Mouse (Mus musculus): ENCODE results near the gene Zswim9. TPM values are rescaled to one million over a fixed set of nuclear protein-coding genes. Genes with fewer than 3 reads are reported as not detected.

The Zswim9 gene
- polyA plus RNA-seq (2015; fragmentation: Nextera tagmentation; extraction: Ambion mirVana), result 16.0 and 16.6 TPM in 2 replicates

- peak; percentile 97 for ATAC-seq
- peak within 1 kb of the TSS; percentile 85 for H3K27ac ChIP-seq
- WGBS, result under 1% methylated on average over 39 of the region's 39 CpGs
- H3K4me3 ChIP-seq (replicated peaks), result peak within 1 kb of the TSS; percentile 57
- H3K36me3 ChIP-seq, result peaks cover 50% of the 10 kb centered on the region
- H3K9ac ChIP-seq (replicated peaks), result peak within 1 kb of the TSS; percentile 69
- H3K4me2 ChIP-seq (replicated peaks), result peak within 1 kb of the TSS; percentile 73
- H3K27me3 ChIP-seq, result no peaks in the 10 kb centered on the region
- H3K9me3 ChIP-seq, result no peaks in the 10 kb centered on the region
- peaks cover 10% of the 10 kb centered on the region for H3K4me1 ChIP-seq (replicated peaks)
Measured at GRCm38 (mm10) chr7:13278308-13278891, at the start of gene Zswim9. TSS of gene Zswim9 (minus strand) at chr7:13278721.

GRCm38 (mm10) chr7:13324316-13324715, 45.8 kb upstream of the Zswim9 start, which contains the start of gene Pla2g4c:
TSS of gene Pla2g4c (plus strand) at chr7:13324655.
- 87% methylated on average over 2 of the region's 2 CpGs for WGBS
- H3K4me1 ChIP-seq (replicated peaks), result no peaks in the 10 kb centered on the region
- no peak for ATAC-seq

GRCm38 (mm10) chr7:13321424-13321823, 42.9 kb upstream of the Zswim9 start:
- H3K36me3 ChIP-seq, result no peaks in the 10 kb centered on the region
- no peaks in the 10 kb centered on the region for H3K27me3 ChIP-seq
- no peaks in the 10 kb centered on the region for H3K9me3 ChIP-seq
- ATAC-seq, result no peak
- no peaks in the 10 kb centered on the region for H3K4me1 ChIP-seq (replicated peaks)
- no peak overlapping the region for H3K27ac ChIP-seq
- 91% methylated on average over 3 of the region's 3 CpGs for WGBS
- no peak overlapping the region for H3K4me3 ChIP-seq (replicated peaks)
- H3K4me2 ChIP-seq (replicated peaks), result no peak overlapping the region
- no peak overlapping the region for H3K9ac ChIP-seq (replicated peaks)

More at GRCm38 (mm10) chr7:13324316-13324715, 45.8 kb upstream of the Zswim9 start, which contains the start of gene Pla2g4c:
- no peaks in the 10 kb centered on the region for H3K27me3 ChIP-seq
- no peak within 1 kb of the TSS for H3K27ac ChIP-seq
- H3K4me3 ChIP-seq (replicated peaks), result no peak within 1 kb of the TSS
- no peak within 1 kb of the TSS for H3K9ac ChIP-seq (replicated peaks)
- no peaks in the 10 kb centered on the region for H3K36me3 ChIP-seq
- H3K4me2 ChIP-seq (replicated peaks), result no peak within 1 kb of the TSS
- H3K9me3 ChIP-seq, result no peaks in the 10 kb centered on the region

GRCm38 (mm10) chr7:13314095-13314597, 35.6 kb upstream of the Zswim9 start:
- H3K27me3 ChIP-seq, result no peaks in the 10 kb centered on the region
- peaks cover 47% of the 10 kb centered on the region for H3K36me3 ChIP-seq
- H3K9me3 ChIP-seq, result no peaks in the 10 kb centered on the region
- 95% methylated on average over 5 of the region's 5 CpGs for WGBS
- no peak overlapping the region for H3K4me3 ChIP-seq (replicated peaks)
- H3K4me1 ChIP-seq (replicated peaks), result no peaks in the 10 kb centered on the region
- no peak overlapping the region for H3K4me2 ChIP-seq (replicated peaks)
- no peak for ATAC-seq
- H3K27ac ChIP-seq, result no peak overlapping the region
- H3K9ac ChIP-seq (replicated peaks), result no peak overlapping the region

- H3K4me1 ChIP-seq (replicated peaks), result no peaks in the 10 kb centered on the region
- no peaks in the 10 kb centered on the region for H3K27me3 ChIP-seq
- ATAC-seq, result no peak
- H3K27ac ChIP-seq, result no peak overlapping the region
- H3K9ac ChIP-seq (replicated peaks), result no peak overlapping the region
- no peaks in the 10 kb centered on the region for H3K9me3 ChIP-seq
- H3K36me3 ChIP-seq, result peaks cover 73% of the 10 kb centered on the region
- no peak overlapping the region for H3K4me3 ChIP-seq (replicated peaks)
- 97% methylated on average over 4 of the region's 4 CpGs for WGBS
- H3K4me2 ChIP-seq (replicated peaks), result no peak overlapping the region
Measured at GRCm38 (mm10) chr7:13311401-13311800, 32.9 kb upstream of the Zswim9 start.

- no peak overlapping the region for H3K4me3 ChIP-seq (replicated peaks)
- peaks cover 81% of the 10 kb centered on the region for H3K36me3 ChIP-seq
- 92% methylated on average over 6 of the region's 6 CpGs for WGBS
- no peaks in the 10 kb centered on the region for H3K27me3 ChIP-seq
- ATAC-seq, result no peak
- no peak overlapping the region for H3K9ac ChIP-seq (replicated peaks)
- no peak overlapping the region for H3K27ac ChIP-seq
- no peaks in the 10 kb centered on the region for H3K4me1 ChIP-seq (replicated peaks)
- no peaks in the 10 kb centered on the region for H3K9me3 ChIP-seq
- H3K4me2 ChIP-seq (replicated peaks), result no peak overlapping the region
Measured at GRCm38 (mm10) chr7:13310493-13311199, 32.1 kb upstream of the Zswim9 start.

- no peaks in the 10 kb centered on the region for H3K9me3 ChIP-seq
- no peak overlapping the region for H3K9ac ChIP-seq (replicated peaks)
- peaks cover 88% of the 10 kb centered on the region for H3K36me3 ChIP-seq
- no peak overlapping the region for H3K27ac ChIP-seq
- no peaks in the 10 kb centered on the region for H3K4me1 ChIP-seq (replicated peaks)
- ATAC-seq, result no peak
- 99% methylated on average over 2 of the region's 2 CpGs for WGBS
- no peak overlapping the region for H3K4me3 ChIP-seq (replicated peaks)
- H3K27me3 ChIP-seq, result no peaks in the 10 kb centered on the region
- no peak overlapping the region for H3K4me2 ChIP-seq (replicated peaks)
Measured at GRCm38 (mm10) chr7:13309407-13309806, 30.9 kb upstream of the Zswim9 start.

GRCm38 (mm10) chr7:13303372-13303771, 24.9 kb upstream of the Zswim9 start:
- Histone ChIP-seq H3K9ac (replicated peaks) (no peak overlapping the region), H3K4me1 (replicated peaks) (no peaks in the 10 kb centered on the region), H3K4me2 (replicated peaks) (no peak overlapping the region), H3K27me3 (no peaks in the 10 kb centered on the region), H3K36me3 (peaks cover 94% of the 10 kb centered on the region), H3K27ac (no peak overlapping the region), H3K9me3 (no peaks in the 10 kb centered on the region), H3K4me3 (replicated peaks) (no peak overlapping the region)
- no peak for ATAC-seq

GRCm38 (mm10) chr7:13302780-13303179, 24.3 kb upstream of the Zswim9 start:
- Histone ChIP-seq H3K9ac (replicated peaks) (no peak overlapping the region), H3K27ac (no peak overlapping the region), H3K9me3 (no peaks in the 10 kb centered on the region), H3K4me1 (replicated peaks) (no peaks in the 10 kb centered on the region), H3K4me3 (replicated peaks) (no peak overlapping the region), H3K4me2 (replicated peaks) (no peak overlapping the region), H3K27me3 (no peaks in the 10 kb centered on the region), H3K36me3 (peaks cover 94% of the 10 kb centered on the region)
- WGBS, result 92% methylated on average over 2 of the region's 2 CpGs
- ATAC-seq, result no peak

GRCm38 (mm10) chr7:13301643-13302042, 23.1 kb upstream of the Zswim9 start:
- no peak overlapping the region for H3K27ac ChIP-seq
- H3K36me3 ChIP-seq, result peaks cover 95% of the 10 kb centered on the region
- no peak for ATAC-seq
- H3K4me1 ChIP-seq (replicated peaks), result no peaks in the 10 kb centered on the region
- no peaks in the 10 kb centered on the region for H3K9me3 ChIP-seq
- no peak overlapping the region for H3K9ac ChIP-seq (replicated peaks)
- H3K27me3 ChIP-seq, result no peaks in the 10 kb centered on the region
- H3K4me3 ChIP-seq (replicated peaks), result no peak overlapping the region
- 97% methylated on average over 1 of the region's 1 CpGs for WGBS
- H3K4me2 ChIP-seq (replicated peaks), result no peak overlapping the region

- Histone ChIP-seq H3K36me3 (peaks cover 100% of the 10 kb centered on the region), H3K9me3 (no peaks in the 10 kb centered on the region)
- no peak for ATAC-seq
Measured at GRCm38 (mm10) chr7:13298821-13299220, 20.3 kb upstream of the Zswim9 start.

GRCm38 (mm10) chr7:13297636-13298035, 19.1 kb upstream of the Zswim9 start:
- 89% methylated on average over 1 of the region's 1 CpGs for WGBS
- no peak overlapping the region for H3K9ac ChIP-seq (replicated peaks)
- H3K36me3 ChIP-seq, result peaks cover 99% of the 10 kb centered on the region

More at GRCm38 (mm10) chr7:13298821-13299220, 20.3 kb upstream of the Zswim9 start:
- H3K27me3 ChIP-seq, result no peaks in the 10 kb centered on the region
- no peak overlapping the region for H3K9ac ChIP-seq (replicated peaks)
- H3K4me3 ChIP-seq (replicated peaks), result no peak overlapping the region
- H3K4me1 ChIP-seq (replicated peaks), result no peaks in the 10 kb centered on the region
- H3K27ac ChIP-seq, result no peak overlapping the region
- 94% methylated on average over 5 of the region's 5 CpGs for WGBS
- H3K4me2 ChIP-seq (replicated peaks), result no peak overlapping the region

More at GRCm38 (mm10) chr7:13297636-13298035, 19.1 kb upstream of the Zswim9 start:
- H3K4me3 ChIP-seq (replicated peaks), result no peak overlapping the region
- no peaks in the 10 kb centered on the region for H3K27me3 ChIP-seq
- no peak for ATAC-seq
- no peak overlapping the region for H3K4me2 ChIP-seq (replicated peaks)
- no peaks in the 10 kb centered on the region for H3K9me3 ChIP-seq
- no peaks in the 10 kb centered on the region for H3K4me1 ChIP-seq (replicated peaks)
- no peak overlapping the region for H3K27ac ChIP-seq
